Mouse (Mus musculus) liver, adult (tissue): ENCODE data around the gene Tmem252.

Source experiments
- GATA4 ChIP-seq: IDR thresholded peaks from 2 replicates; pipeline ENCODE4 v1.6.1; 2014; ENCODE audit warnings: mild to moderate bottlenecking, low read length; ENCODE audit not compliant: insufficient replicate concordance

Tmem252 gene

GRCm38 (mm10) chr19:24667527-24667926 lies 6.3 kb upstream of the Tmem252 start:
- TF ChIP-seq GATA4: no peak

- TF ChIP-seq GATA4: no peak
These were observed 2.2 kb upstream of the Tmem252 start for GRCm38 (mm10) chr19:24671571-24671970.

- no peak for TF ChIP-seq GATA4
These were observed 1.3 kb upstream of the Tmem252 start for GRCm38 (mm10) chr19:24672366-24672960.

GRCm38 (mm10) chr19:24673331-24673730 lies 477 bp upstream of the Tmem252 start:
- no peak for TF ChIP-seq GATA4

- no peak for TF ChIP-seq GATA4
These were observed 2.6 kb downstream of the Tmem252 start for GRCm38 (mm10) chr19:24676429-24676828.

GRCm38 (mm10) chr19:24677242-24677984 lies 3.6 kb downstream of the Tmem252 start:
- TF ChIP-seq GATA4: no peak

- TF ChIP-seq GATA4: no peak
These were observed 9.4 kb downstream of the Tmem252 start for GRCm38 (mm10) chr19:24683016-24683720.

- no peak for TF ChIP-seq GATA4
These were observed 12.6 kb downstream of the Tmem252 start for GRCm38 (mm10) chr19:24686411-24686810.

GRCm38 (mm10) chr19:24688327-24688726 lies 14.5 kb downstream of the Tmem252 start:
- no peak for TF ChIP-seq GATA4

GRCm38 (mm10) chr19:24689531-24689930 lies 15.7 kb downstream of the Tmem252 start:
- no peak for TF ChIP-seq GATA4

GRCm38 (mm10) chr19:24692691-24693090 lies 18.9 kb downstream of the Tmem252 start:
- TF ChIP-seq GATA4: no peak

GRCm38 (mm10) chr19:24697946-24698345 lies 24.1 kb downstream of the Tmem252 start:
- no peak for TF ChIP-seq GATA4

- no peak for TF ChIP-seq GATA4
These were observed 24.8 kb downstream of the Tmem252 start for GRCm38 (mm10) chr19:24698651-24699050.

GRCm38 (mm10) chr19:24699196-24699595 lies 25.4 kb downstream of the Tmem252 start:
- TF ChIP-seq GATA4: no peak

GRCm38 (mm10) chr19:24699910-24700309 lies 26.1 kb downstream of the Tmem252 start:
- TF ChIP-seq GATA4: no peak

- TF ChIP-seq GATA4: no peak
These were observed 26.9 kb downstream of the Tmem252 start for GRCm38 (mm10) chr19:24700664-24701063.
